Mouse (Mus musculus): ENCODE measurements around the gene Tgif1.
A peak's percentile ranks its signal among the peaks of the same experiment; 100 is the strongest.

- TF ChIP-seq CTCF (IDR thresholded peaks at IDR 0.05; ENCODE audit: borderline replicate concordance, extremely low read depth, insufficient read depth, insufficient read length) (no peak), POLR2A (IDR thresholded peaks at IDR 0.05; ENCODE audit: borderline replicate concordance, extremely low read depth, insufficient read depth, insufficient read length, poor library complexity, severe bottlenecking) (peak; percentile 26; the same call in 1 of the 2 replicates)
Measured at GRCm38 (mm10) chr17:70849399-70850232, 3.7 kb downstream of the Tgif1 start.

Measured in brain, embryonic 14.5 days (tissue).